Mouse (Mus musculus): ENCODE results near the gene Edem1. TPM values are rescaled to one million over a fixed set of nuclear protein-coding genes. Genes with fewer than 3 reads are reported as not detected.
"Not testable (repeated sequence)": the region's sequence is repeated elsewhere in the genome, so short reads cannot be mapped to it uniquely, and the experiment has no call there.

Edem1 gene
- polyA plus RNA-seq, 1 experiment from 2014 or later, result 37.9 TPM

DNA sequence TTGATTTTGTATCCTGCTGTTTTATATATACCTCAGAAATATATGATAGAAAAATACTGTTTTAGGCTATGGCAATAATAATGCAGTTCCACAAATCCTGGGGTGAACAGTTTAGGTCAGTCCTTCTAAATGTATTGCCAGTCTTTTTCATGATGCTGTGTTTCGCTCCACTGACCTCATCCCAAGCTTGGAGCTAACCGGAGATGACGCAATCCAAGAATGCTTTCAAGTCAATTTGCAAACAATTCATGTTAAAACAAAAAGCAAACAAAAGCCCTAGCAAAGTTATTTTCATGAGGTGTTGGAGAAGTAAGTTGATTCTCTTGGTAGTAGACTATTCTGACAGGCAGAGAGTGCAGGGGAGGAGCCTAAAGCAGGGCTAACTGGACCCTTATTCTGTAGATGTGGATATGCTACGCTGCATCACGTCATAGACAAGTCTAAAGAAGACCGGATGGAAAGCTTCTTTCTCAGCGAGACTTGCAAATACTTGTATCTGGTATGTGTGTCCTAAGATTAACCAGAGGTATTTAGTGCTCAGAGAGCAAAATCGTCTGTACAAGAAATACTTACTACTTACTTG is 23.7 kb downstream of the Edem1 start:
- H3K9me3 ChIP-seq (ENCODE audit: control insufficient read depth, low read length), result no peaks in the 10 kb centered on the region
- no peaks in the 10 kb centered on the region for H3K27me3 ChIP-seq (replicated peaks; ENCODE audit: control insufficient read depth, insufficient read depth, low read length)
- no peak for DNase-seq (ENCODE audit: low spot score)
- H3K9ac ChIP-seq (ENCODE audit: low read length), result no peak overlapping the region
- H3K36me3 ChIP-seq (ENCODE audit: control insufficient read depth, insufficient read depth, low read length), result peaks cover 82% of the 10 kb centered on the region
- WGBS, result 86% methylated on average over 8 of the region's 8 CpGs
- H3K4me3 ChIP-seq (ENCODE audit: low read depth, low read length), result no peak overlapping the region
- no peaks in the 10 kb centered on the region for H3K4me1 ChIP-seq (replicated peaks; ENCODE audit: control insufficient read depth, insufficient read depth, low read length)
- H3K27ac ChIP-seq (ENCODE audit: low read depth), result no peak overlapping the region
- H3K4me2 ChIP-seq (ENCODE audit: low read length), result no peak overlapping the region
- ATAC-seq (replicated peaks; ENCODE audit: low FRiP score, low TSS enrichment, low read depth), result no peak

DNA sequence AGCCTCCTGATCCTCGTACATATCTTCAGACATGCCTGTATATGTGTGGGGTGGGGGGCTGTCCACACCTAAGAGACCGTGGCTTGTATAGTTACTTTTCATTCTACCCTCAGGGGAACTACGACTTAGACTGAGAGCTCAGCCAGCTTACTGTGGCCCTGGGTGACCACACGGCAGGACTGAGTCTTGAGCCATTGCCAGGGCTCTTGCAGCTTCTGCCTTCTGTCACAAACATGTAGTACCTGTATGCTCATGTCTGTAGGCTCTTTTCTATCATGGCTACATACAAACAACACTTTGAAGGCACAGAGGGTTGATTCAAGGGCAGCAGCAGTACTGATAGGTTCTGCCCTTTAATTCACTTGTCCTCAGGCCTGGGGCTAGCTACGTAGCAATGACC is 24.5 kb downstream of the Edem1 start:
- no peaks in the 10 kb centered on the region for H3K9me3 ChIP-seq (ENCODE audit: control insufficient read depth, low read length)
- no peaks in the 10 kb centered on the region for H3K27me3 ChIP-seq (replicated peaks; ENCODE audit: control insufficient read depth, insufficient read depth, low read length)
- no peak for DNase-seq (ENCODE audit: low spot score)
- H3K27ac ChIP-seq (ENCODE audit: low read depth), result no peak overlapping the region
- H3K36me3 ChIP-seq (ENCODE audit: control insufficient read depth, insufficient read depth, low read length), result peaks cover 80% of the 10 kb centered on the region
- 92% methylated on average over 5 of the region's 5 CpGs for WGBS
- ATAC-seq (replicated peaks; ENCODE audit: low FRiP score, low TSS enrichment, low read depth), result no peak
- no peak overlapping the region for H3K4me3 ChIP-seq (ENCODE audit: low read depth, low read length)
- H3K9ac ChIP-seq (ENCODE audit: low read length), result no peak overlapping the region
- H3K4me2 ChIP-seq (ENCODE audit: low read length), result no peak overlapping the region
- H3K4me1 ChIP-seq (replicated peaks; ENCODE audit: control insufficient read depth, insufficient read depth, low read length), result no peaks in the 10 kb centered on the region

DNA sequence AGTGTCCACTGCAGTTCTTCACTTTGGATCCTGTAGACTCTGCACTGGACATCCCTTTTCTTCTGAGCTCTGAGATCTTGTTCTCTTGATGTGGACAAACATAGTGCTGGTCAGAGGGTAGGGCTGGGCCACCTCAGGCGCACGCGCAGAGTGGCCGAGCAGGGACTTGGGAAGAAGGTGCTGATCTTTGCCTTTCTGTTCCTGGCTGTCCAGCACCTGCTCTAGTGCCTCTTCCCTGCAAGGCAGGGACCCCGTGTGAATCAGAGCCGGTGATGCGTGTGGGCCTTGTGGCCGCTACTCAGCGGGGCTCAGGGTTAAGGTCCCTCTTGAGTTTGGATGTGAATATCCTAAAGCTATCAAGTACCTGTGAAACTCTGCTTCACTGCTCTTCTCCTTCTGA is 30.1 kb downstream of the Edem1 start:
- WGBS, result 91% methylated on average over 9 of the region's 9 CpGs
- no peak overlapping the region for H3K9ac ChIP-seq (ENCODE audit: low read length)
- no peaks in the 10 kb centered on the region for H3K27me3 ChIP-seq (replicated peaks; ENCODE audit: control insufficient read depth, insufficient read depth, low read length)
- H3K4me2 ChIP-seq (ENCODE audit: low read length), result no peak overlapping the region
- DNase-seq (ENCODE audit: low spot score) (no peak), ATAC-seq (replicated peaks; ENCODE audit: low FRiP score, low TSS enrichment, low read depth) (no peak)
- no peak overlapping the region for H3K27ac ChIP-seq (ENCODE audit: low read depth)
- H3K36me3 ChIP-seq (ENCODE audit: control insufficient read depth, insufficient read depth, low read length), result peaks cover 36% of the 10 kb centered on the region
- no peak overlapping the region for H3K4me3 ChIP-seq (ENCODE audit: low read depth, low read length)
- no peaks in the 10 kb centered on the region for H3K4me1 ChIP-seq (replicated peaks; ENCODE audit: control insufficient read depth, insufficient read depth, low read length)
- 0 out of 2 replicates have a peak, but pooled peaks cover 5% of the 10 kb centered on the region for H3K9me3 ChIP-seq (ENCODE audit: control insufficient read depth, low read length)

DNA sequence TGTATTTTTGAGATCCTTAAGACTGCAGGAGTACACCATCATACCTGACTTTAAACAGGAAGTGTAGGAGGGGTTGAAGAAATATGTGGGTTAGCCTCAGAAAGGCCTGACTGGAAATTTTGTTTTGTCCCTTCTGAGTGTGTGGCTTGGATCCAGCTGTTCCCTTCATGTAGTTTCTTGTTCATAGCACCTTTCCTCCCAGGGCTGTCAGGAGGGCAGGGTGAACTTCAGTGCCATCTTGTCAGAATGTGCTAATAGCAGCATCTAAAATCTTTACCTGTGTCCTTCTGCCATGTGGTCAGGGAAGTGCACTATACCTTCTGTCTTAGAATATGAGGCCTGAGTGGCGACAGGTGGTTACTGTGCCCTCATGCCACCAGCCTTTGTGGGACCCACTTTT is 32.8 kb downstream of the Edem1 start:
- 90% methylated on average over 1 of the region's 1 CpGs for WGBS
- H3K4me3 ChIP-seq (ENCODE audit: low read depth, low read length), result no peak overlapping the region
- no peak for ATAC-seq (replicated peaks; ENCODE audit: low FRiP score, low TSS enrichment, low read depth)
- no peak for DNase-seq (ENCODE audit: low spot score)
- H3K9ac ChIP-seq (ENCODE audit: low read length), result no peak overlapping the region
- no peak overlapping the region for H3K4me2 ChIP-seq (ENCODE audit: low read length)
- no peak overlapping the region for H3K27ac ChIP-seq (ENCODE audit: low read depth)
- H3K4me1 ChIP-seq (replicated peaks; ENCODE audit: control insufficient read depth, insufficient read depth, low read length), result no peaks in the 10 kb centered on the region
- no peaks in the 10 kb centered on the region for H3K27me3 ChIP-seq (replicated peaks; ENCODE audit: control insufficient read depth, insufficient read depth, low read length)
- 0 out of 2 replicates have a peak, but pooled peaks cover 5% of the 10 kb centered on the region for H3K9me3 ChIP-seq (ENCODE audit: control insufficient read depth, low read length)
- H3K36me3 ChIP-seq (ENCODE audit: control insufficient read depth, insufficient read depth, low read length), result peaks cover 13% of the 10 kb centered on the region

DNA sequence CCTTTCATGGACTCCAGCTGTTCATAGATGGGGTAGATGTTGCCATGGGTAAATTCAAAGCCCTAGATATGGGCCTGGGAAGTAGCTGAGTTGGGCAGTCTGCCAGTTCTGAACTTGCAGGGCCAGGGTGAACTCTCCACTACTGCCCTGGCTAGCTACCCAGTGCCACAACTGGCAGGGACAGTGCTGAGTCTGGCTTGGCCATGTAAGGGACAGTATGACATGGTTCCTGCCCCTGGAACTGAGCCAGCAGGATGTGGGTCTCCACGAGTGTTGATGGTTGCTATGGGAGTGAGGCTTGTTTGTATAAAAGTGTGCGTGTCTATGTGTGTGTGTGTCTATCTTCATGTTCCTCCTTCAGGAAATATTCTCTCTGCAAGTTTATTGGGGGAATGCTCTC is 34.1 kb downstream of the Edem1 start:
- DNase-seq (ENCODE audit: low spot score) (no peak), ATAC-seq (replicated peaks; ENCODE audit: low FRiP score, low TSS enrichment, low read depth) (no peak)
- 75% methylated on average over 2 of the region's 2 CpGs for WGBS
- no peaks in the 10 kb centered on the region for H3K27me3 ChIP-seq (replicated peaks; ENCODE audit: control insufficient read depth, insufficient read depth, low read length)
- no peak overlapping the region for H3K27ac ChIP-seq (ENCODE audit: low read depth)
- no peak overlapping the region for H3K9ac ChIP-seq (ENCODE audit: low read length)
- peaks cover 7% of the 10 kb centered on the region; the same call in 1 of the 2 replicates for H3K36me3 ChIP-seq (ENCODE audit: control insufficient read depth, insufficient read depth, low read length)
- H3K9me3 ChIP-seq (ENCODE audit: control insufficient read depth, low read length), result 0 out of 2 replicates have a peak, but pooled peaks cover 5% of the 10 kb centered on the region
- H3K4me2 ChIP-seq (ENCODE audit: low read length), result no peak overlapping the region
- no peaks in the 10 kb centered on the region for H3K4me1 ChIP-seq (replicated peaks; ENCODE audit: control insufficient read depth, insufficient read depth, low read length)
- no peak overlapping the region for H3K4me3 ChIP-seq (ENCODE audit: low read depth, low read length)

DNA sequence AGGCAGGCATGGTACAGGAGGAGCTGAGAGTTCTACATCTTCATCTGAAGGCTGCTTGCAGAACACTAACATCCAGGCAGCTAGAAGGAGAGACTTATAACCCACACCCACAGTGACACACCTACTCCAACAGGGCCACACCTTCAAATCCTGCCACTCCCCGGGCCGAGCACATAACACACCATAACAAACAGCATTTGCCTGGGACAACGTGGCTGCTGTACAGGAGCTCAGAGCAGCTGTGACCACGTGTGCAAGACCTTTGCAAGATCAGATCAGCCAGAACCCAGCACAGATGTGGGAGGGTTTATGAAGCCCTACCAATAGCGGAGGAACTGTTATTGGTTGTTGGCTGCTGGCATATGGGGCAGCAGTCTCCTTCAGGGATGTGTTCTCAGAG is 37.9 kb downstream of the Edem1 start:
- Histone ChIP-seq H3K9ac (ENCODE audit: low read length) (no peak overlapping the region), H3K4me2 (ENCODE audit: low read length) (no peak overlapping the region), H3K27me3 (replicated peaks; ENCODE audit: control insufficient read depth, insufficient read depth, low read length) (no peaks in the 10 kb centered on the region), H3K36me3 (ENCODE audit: control insufficient read depth, insufficient read depth, low read length) (no peaks in the 10 kb centered on the region), H3K4me3 (ENCODE audit: low read depth, low read length) (no peak overlapping the region), H3K4me1 (replicated peaks; ENCODE audit: control insufficient read depth, insufficient read depth, low read length) (no peaks in the 10 kb centered on the region), H3K27ac (ENCODE audit: low read depth) (no peak overlapping the region), H3K9me3 (ENCODE audit: control insufficient read depth, low read length) (0 out of 2 replicates have a peak, but pooled peaks cover 5% of the 10 kb centered on the region)
- ATAC-seq (replicated peaks; ENCODE audit: low FRiP score, low TSS enrichment, low read depth), result no peak
- no peak for DNase-seq (ENCODE audit: low spot score)
- WGBS, result 71% methylated on average over 5 of the region's 5 CpGs

DNA sequence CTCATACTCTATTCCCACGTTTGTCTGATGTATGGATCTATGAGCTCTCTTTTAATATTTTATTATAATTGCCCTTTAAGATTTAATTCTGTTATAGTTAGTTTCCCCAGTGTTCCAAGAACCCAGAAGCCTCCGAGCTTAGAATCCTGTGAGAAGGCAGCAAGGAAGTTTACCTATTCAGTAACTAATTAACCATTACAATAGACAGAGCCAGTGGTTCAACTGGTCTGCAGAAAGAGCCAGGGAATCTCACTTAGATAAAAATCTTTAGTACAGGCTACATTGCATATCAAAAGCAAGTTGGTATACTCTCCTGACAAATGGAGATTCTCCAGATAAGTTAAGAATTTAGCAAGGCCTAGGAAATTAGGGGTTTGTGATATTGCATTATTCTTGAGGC is 40.6 kb downstream of the Edem1 start:
- not testable (repeated sequence) for H3K4me3 ChIP-seq (ENCODE audit: low read depth, low read length); ATAC-seq (replicated peaks; ENCODE audit: low FRiP score, low TSS enrichment, low read depth); H3K4me2 ChIP-seq (ENCODE audit: low read length); H3K4me1 ChIP-seq (replicated peaks; ENCODE audit: control insufficient read depth, insufficient read depth, low read length); H3K36me3 ChIP-seq (ENCODE audit: control insufficient read depth, insufficient read depth, low read length); H3K27ac ChIP-seq (ENCODE audit: low read depth); H3K9me3 ChIP-seq (ENCODE audit: control insufficient read depth, low read length); DNase-seq (ENCODE audit: low spot score); H3K27me3 ChIP-seq (replicated peaks; ENCODE audit: control insufficient read depth, insufficient read depth, low read length); H3K9ac ChIP-seq (ENCODE audit: low read length)
- WGBS, result 36% methylated on average over 2 of the region's 2 CpGs

DNA sequence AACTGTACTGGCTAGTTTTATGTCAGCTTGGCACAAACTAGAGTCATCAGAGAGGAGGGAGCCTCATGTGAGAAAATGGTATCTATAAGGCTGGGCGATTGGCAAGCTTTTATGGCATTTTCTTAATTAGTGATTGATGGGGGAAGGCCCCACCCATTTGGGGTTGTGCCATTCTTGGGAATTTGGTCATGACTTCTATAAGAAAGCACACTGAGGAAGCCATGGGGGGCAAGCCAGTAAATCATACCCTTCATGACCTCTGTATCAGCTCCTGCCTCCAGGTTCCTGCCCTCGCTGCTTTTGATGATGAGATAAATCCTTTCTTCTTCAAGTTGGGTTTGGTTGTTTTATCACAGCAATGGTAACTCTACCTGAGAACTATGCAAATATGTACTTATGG is 42.0 kb downstream of the Edem1 start:
- H3K9ac ChIP-seq (ENCODE audit: low read length), result no peak overlapping the region
- ATAC-seq (replicated peaks; ENCODE audit: low FRiP score, low TSS enrichment, low read depth), result no peak
- H3K4me2 ChIP-seq (ENCODE audit: low read length), result no peak overlapping the region
- H3K9me3 ChIP-seq (ENCODE audit: control insufficient read depth, low read length), result no peaks in the 10 kb centered on the region
- H3K27me3 ChIP-seq (replicated peaks; ENCODE audit: control insufficient read depth, insufficient read depth, low read length), result no peaks in the 10 kb centered on the region
- DNase-seq (ENCODE audit: low spot score), result no peak
- H3K36me3 ChIP-seq (ENCODE audit: control insufficient read depth, insufficient read depth, low read length), result no peaks in the 10 kb centered on the region
- no peak overlapping the region for H3K27ac ChIP-seq (ENCODE audit: low read depth)
- WGBS, result 74% methylated on average over 2 of the region's 2 CpGs
- no peak overlapping the region for H3K4me3 ChIP-seq (ENCODE audit: low read depth, low read length)
- no peaks in the 10 kb centered on the region for H3K4me1 ChIP-seq (replicated peaks; ENCODE audit: control insufficient read depth, insufficient read depth, low read length)

DNA sequence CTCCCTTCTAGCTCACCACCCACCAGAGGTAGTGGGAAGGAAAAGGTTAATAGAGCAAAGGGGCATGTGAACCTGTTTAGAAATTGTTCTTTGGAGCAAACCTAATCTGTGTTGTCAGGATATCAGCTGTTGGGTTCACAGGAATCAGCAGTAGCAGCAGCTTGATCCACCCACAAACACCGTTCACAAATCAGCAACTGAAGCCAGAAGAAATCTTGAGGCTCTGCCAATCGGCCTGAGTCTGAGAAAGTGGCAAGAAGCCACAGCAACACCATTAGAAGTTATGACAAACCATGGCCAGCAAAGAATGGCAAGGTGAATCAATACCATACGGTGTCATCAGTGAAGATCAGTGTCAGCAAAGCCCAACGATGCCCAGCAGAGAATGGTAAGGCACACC is 42.8 kb downstream of the Edem1 start:
- Histone ChIP-seq H3K27ac (ENCODE audit: low read depth) (no peak overlapping the region), H3K27me3 (replicated peaks; ENCODE audit: control insufficient read depth, insufficient read depth, low read length) (no peaks in the 10 kb centered on the region), H3K9me3 (ENCODE audit: control insufficient read depth, low read length) (no peaks in the 10 kb centered on the region), H3K9ac (ENCODE audit: low read length) (no peak overlapping the region), H3K36me3 (ENCODE audit: control insufficient read depth, insufficient read depth, low read length) (no peaks in the 10 kb centered on the region), H3K4me3 (ENCODE audit: low read depth, low read length) (no peak overlapping the region), H3K4me1 (replicated peaks; ENCODE audit: control insufficient read depth, insufficient read depth, low read length) (no peaks in the 10 kb centered on the region), H3K4me2 (ENCODE audit: low read length) (no peak overlapping the region)
- no peak for ATAC-seq (replicated peaks; ENCODE audit: low FRiP score, low TSS enrichment, low read depth)
- DNase-seq (ENCODE audit: low spot score), result no peak
- 92% methylated on average over 4 of the region's 4 CpGs for WGBS
